Mouse (Mus musculus): ENCODE results near the gene Fbxo10. TPM values are rescaled to one million over a fixed set of nuclear protein-coding genes. Genes with fewer than 3 reads are reported as not detected.
"Not testable (repeated sequence)": the region's sequence is repeated elsewhere in the genome, so short reads cannot be mapped to it uniquely, and the experiment has no call there.

The Fbxo10 gene
- total and polyA plus RNA-seq, 3 experiments = 9.4 to 16.7 (median 10.2) TPM

- not testable (repeated sequence) for H3K4me3 ChIP-seq; H3K9ac ChIP-seq (ENCODE audit: low read depth, low read length); H3K36me3 ChIP-seq (ENCODE audit: control insufficient read depth, insufficient read depth, low read length); H3K27me3 ChIP-seq (ENCODE audit: control insufficient read depth, insufficient read depth, low read length); H3K4me1 ChIP-seq (ENCODE audit: control insufficient read depth, insufficient read depth, low read length); H3K79me2 ChIP-seq (replicated peaks; ENCODE audit: control insufficient read depth, insufficient read depth, low read length)
- WGBS = 41% methylated on average over 8 of the region's 8 CpGs
- peak overlapping the region; percentile 94 for H3K27ac ChIP-seq
- peak in 1 of 2 experiments; percentile 22 for DNase-seq
- intact Hi-C loops (cut with DNase I) = loop anchor here (2.0 kb wide), 1 partner anchor 20 kb away; the partner anchor contains the start of gene Polr1e
- TF ChIP-seq CTCF (IDR thresholded peaks at IDR 0.05) = peak; percentile 67
These were observed 45.5 kb downstream of the Fbxo10 start for GRCm38 (mm10) chr4:45038879-45039278.

GRCm38 (mm10) chr4:45037455-45038410 is 46.7 kb downstream of the Fbxo10 start:
- Histone ChIP-seq H3K4me3 (no peak overlapping the region), H3K4me1 (ENCODE audit: control insufficient read depth, insufficient read depth, low read length) (peaks cover 5% of the 10 kb centered on the region; the same call in 1 of the 2 replicates), H3K27me3 (ENCODE audit: control insufficient read depth, insufficient read depth, low read length) (no peaks in the 10 kb centered on the region), H3K27ac (peak overlapping the region; percentile 94), H3K36me3 (ENCODE audit: control insufficient read depth, insufficient read depth, low read length) (no peaks in the 10 kb centered on the region), H3K9ac (ENCODE audit: low read depth, low read length) (no peak overlapping the region), H3K79me2 (replicated peaks; ENCODE audit: control insufficient read depth, insufficient read depth, low read length) (no peaks in the 10 kb centered on the region)
- 52% methylated on average over 13 of the region's 13 CpGs for WGBS
- DNase-seq = peak; percentile 41 to 67
- TF ChIP-seq EP300 (IDR thresholded peaks at IDR 0.05; ENCODE audit: insufficient read depth, low read depth, low read length) = no peak
- TF ChIP-seq POLR2A (IDR thresholded peaks at IDR 0.05; ENCODE audit: insufficient read depth, low read depth, low read length) = no peak
- TF ChIP-seq CTCF (IDR thresholded peaks at IDR 0.05) = no peak
- intact Hi-C loops (cut with DNase I) = loop anchor here (2.0 kb wide), 1 partner anchor 19 kb away; the partner anchor contains the start of gene Polr1e

GRCm38 (mm10) chr4:45036571-45036970 is 47.8 kb downstream of the Fbxo10 start:
- no peak for DNase-seq
- no peak for TF ChIP-seq POLR2A (IDR thresholded peaks at IDR 0.05; ENCODE audit: insufficient read depth, low read depth, low read length)
- TF ChIP-seq CTCF (IDR thresholded peaks at IDR 0.05) = no peak
- TF ChIP-seq EP300 (IDR thresholded peaks at IDR 0.05; ENCODE audit: insufficient read depth, low read depth, low read length) = no peak
- no peak overlapping the region for H3K4me3 ChIP-seq
- no peak overlapping the region for H3K9ac ChIP-seq (ENCODE audit: low read depth, low read length)
- no peak overlapping the region; the same call in 1 of the 2 replicates for H3K27ac ChIP-seq
- H3K36me3 ChIP-seq (ENCODE audit: control insufficient read depth, insufficient read depth, low read length) = no peaks in the 10 kb centered on the region
- intact Hi-C loops (cut with DNase I) = no loop called here
- no peaks in the 10 kb centered on the region for H3K27me3 ChIP-seq (ENCODE audit: control insufficient read depth, insufficient read depth, low read length)
- WGBS = 84% methylated on average over 5 of the region's 5 CpGs
- H3K4me1 ChIP-seq (ENCODE audit: control insufficient read depth, insufficient read depth, low read length) = peaks cover 5% of the 10 kb centered on the region; the same call in 1 of the 2 replicates
- no peaks in the 10 kb centered on the region for H3K79me2 ChIP-seq (replicated peaks; ENCODE audit: control insufficient read depth, insufficient read depth, low read length)

GRCm38 (mm10) chr4:45036048-45036447 is 48.4 kb downstream of the Fbxo10 start:
- WGBS = 83% methylated on average over 10 of the region's 10 CpGs
- intact Hi-C loops (cut with DNase I) = no loop called here
- Histone ChIP-seq H3K27me3 (ENCODE audit: control insufficient read depth, insufficient read depth, low read length) (no peaks in the 10 kb centered on the region), H3K4me1 (ENCODE audit: control insufficient read depth, insufficient read depth, low read length) (peaks cover 5% of the 10 kb centered on the region; the same call in 1 of the 2 replicates), H3K9ac (ENCODE audit: low read depth, low read length) (no peak overlapping the region), H3K27ac (no peak overlapping the region), H3K4me3 (no peak overlapping the region), H3K36me3 (ENCODE audit: control insufficient read depth, insufficient read depth, low read length) (no peaks in the 10 kb centered on the region), H3K79me2 (replicated peaks; ENCODE audit: control insufficient read depth, insufficient read depth, low read length) (no peaks in the 10 kb centered on the region)
- TF ChIP-seq POLR2A (IDR thresholded peaks at IDR 0.05; ENCODE audit: insufficient read depth, low read depth, low read length) (no peak), CTCF (IDR thresholded peaks at IDR 0.05) (no peak), EP300 (IDR thresholded peaks at IDR 0.05; ENCODE audit: insufficient read depth, low read depth, low read length) (no peak)
- DNase-seq = no peak

- Histone ChIP-seq H3K27ac (no peak overlapping the region; the same call in 1 of the 2 replicates), H3K4me1 (ENCODE audit: control insufficient read depth, insufficient read depth, low read length) (peaks cover 5% of the 10 kb centered on the region; the same call in 1 of the 2 replicates), H3K9ac (ENCODE audit: low read depth, low read length) (no peak overlapping the region), H3K36me3 (ENCODE audit: control insufficient read depth, insufficient read depth, low read length) (no peaks in the 10 kb centered on the region), H3K27me3 (ENCODE audit: control insufficient read depth, insufficient read depth, low read length) (no peaks in the 10 kb centered on the region), H3K79me2 (replicated peaks; ENCODE audit: control insufficient read depth, insufficient read depth, low read length) (no peaks in the 10 kb centered on the region), H3K4me3 (no peak overlapping the region)
- intact Hi-C loops (cut with DNase I) = no loop called here
- TF ChIP-seq CTCF (IDR thresholded peaks at IDR 0.05) = no peak
- WGBS = 73% methylated on average over 16 of the region's 16 CpGs
- peak in 1 of 2 experiments; percentile 35 for DNase-seq
These were observed 49.4 kb downstream of the Fbxo10 start for GRCm38 (mm10) chr4:45034693-45035628.
